Mouse (Mus musculus) liver, embryonic 14 days (tissue): ENCODE measurements around the gene Rbm7. TPM values are rescaled to one million over a fixed set of nuclear protein-coding genes. Genes with fewer than 3 reads are reported as not detected.

Experiments
- polyA plus RNA-seq: library from polyadenylated mRNA; depleted of rRNA; stranded (reverse); fragments of >200 nt; gene quantifications from 2 replicates; pipeline ENCODE4 v1.2.3, GENCODE M21; 2012; rRNA removed

The Rbm7 gene
- polyA plus RNA-seq = 20.2 and 24.3 TPM in 2 replicates

GRCm38 (mm10) chr9:48494817-48495547 lies at the start of gene Rbm7, which contains the start of gene Gm5617:
Gene Rbm7, minus strand, starts transcription at chr9:48495299.
Gene Gm5617, plus strand, starts transcription at chr9:48495442.

DNA sequence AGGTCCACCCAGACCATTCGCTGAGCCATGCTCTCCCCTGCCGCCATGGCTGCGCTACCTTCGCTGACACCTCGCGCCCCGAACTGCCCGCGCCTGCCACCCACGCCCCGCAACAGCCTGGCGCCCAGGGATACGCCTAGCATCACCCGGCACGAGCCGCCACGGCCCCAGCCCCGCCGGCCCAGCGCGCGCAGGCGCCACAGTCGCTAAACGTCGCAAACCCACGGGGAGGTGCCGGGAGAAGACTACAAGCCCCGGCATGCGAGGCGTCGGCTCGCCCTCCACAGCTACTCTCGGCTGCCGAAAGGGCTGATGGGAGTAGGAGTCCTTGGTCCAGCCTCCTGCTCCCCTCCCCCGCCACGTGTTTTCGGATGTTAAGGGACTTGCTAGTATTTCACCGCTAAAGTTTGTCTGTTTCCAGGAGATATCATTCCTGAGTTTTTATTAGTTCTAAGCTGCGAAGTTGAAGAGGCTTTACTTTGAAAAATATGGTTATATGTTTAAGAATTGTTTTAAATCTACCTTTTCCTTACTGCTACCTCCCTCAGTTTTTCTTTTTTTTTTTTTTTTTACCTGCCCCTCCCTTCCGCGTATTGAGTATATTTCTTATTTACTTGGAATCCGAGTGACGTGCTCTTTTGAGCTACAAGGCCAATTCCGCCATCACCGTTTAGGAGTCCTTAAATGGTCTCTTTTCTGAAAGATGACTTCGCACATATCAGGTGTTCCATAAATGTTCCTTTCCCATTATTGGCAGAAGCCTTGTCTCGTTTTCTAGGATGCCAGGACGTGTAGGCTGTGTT lies 14.5 kb downstream of the Rbm7 start, which contains the start of gene Rexo2:
Gene Rexo2 (minus strand): TSS at position 213 of the 803 bp plus-strand sequence.

Other genes starting within 250 kb of the Rbm7 start
- gene Nxpe2, start 141.8 kb downstream of the Rbm7 start, polyA plus RNA-seq = 114 and 134 TPM in 2 replicates
- gene Rexo2, start 14.7 kb downstream of the Rbm7 start, polyA plus RNA-seq = 66.0 and 71.8 TPM in 2 replicates
- gene Gm5617, start 143 bp upstream of the Rbm7 start, polyA plus RNA-seq = 7.3 and 8.6 TPM in 2 replicates
- 0.03 and 0.14 TPM in 2 replicates for gene Nnmt, start 109.9 kb upstream of the Rbm7 start, polyA plus RNA-seq